In the genomic region with DNA sequence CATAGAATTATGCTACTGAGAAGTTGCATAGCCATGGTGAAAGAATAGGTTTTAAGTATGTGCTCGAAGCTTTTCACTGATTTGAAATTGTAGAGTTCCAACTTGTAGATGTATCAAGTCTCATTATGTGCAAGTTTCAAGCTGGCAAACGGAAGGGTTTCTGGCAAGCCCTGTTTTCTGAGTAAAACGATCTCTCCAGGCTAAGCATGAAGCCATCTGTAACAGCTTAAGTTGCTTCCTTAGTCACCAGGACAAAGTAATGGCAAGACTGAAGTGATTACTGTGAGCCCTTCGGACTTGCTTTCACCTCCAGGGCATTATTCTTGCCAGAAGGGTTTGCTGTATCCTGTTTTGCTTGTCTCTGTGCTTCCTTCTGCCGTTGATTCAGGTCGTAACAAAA, we compare ENCODE assay signal across 14 mouse cellular contexts.
DNase-seq lines count a peak whose midpoint lies in the region; ATAC-seq lines count a peak whose summit lies in the region.
"Had no signal": no experiment of that assay in that cellular context is flagged by ENCODE, and none has a peak within 500 bp of the region (broad histone marks: within the 10 kb centered on the region; RNA-seq: fewer than 3 reads in every experiment).

No protein-coding gene starts in this region.

- no peak overlapping the region for H3K4me2 ChIP-seq in kidney, embryonic 14.5 days (replicated peaks; ENCODE audit: low read depth, low read length)
- H3K4me2 ChIP-seq in embryonic facial prominence, embryonic 15.5 days (replicated peaks), result 0 out of 2 replicates have a peak overlapping the region, but pooled peaks have one; percentile 10
- H3K4me2 ChIP-seq: hindbrain, embryonic 13.5 days; lung, embryonic 15.5 days; stomach, embryonic 15.5 days had no signal

- H3K4me1 ChIP-seq in kidney, embryonic 14.5 days (ENCODE audit: control insufficient read depth, insufficient read depth, low read length), result 0 out of 2 replicates have a peak, but pooled peaks cover 5% of the 10 kb centered on the region
- peaks cover 9% of the 10 kb centered on the region; the same call in 1 of the 2 replicates for H3K4me1 ChIP-seq in embryonic facial prominence, embryonic 15.5 days
- peaks cover 27% of the 10 kb centered on the region for H3K4me1 ChIP-seq in limb, embryonic 10.5 days
- H3K4me1 ChIP-seq: hindbrain, embryonic 13.5 days; lung, embryonic 15.5 days; midbrain, embryonic 10.5 days; stomach, embryonic 15.5 days had no signal

- no peak overlapping the region for H3K27ac ChIP-seq in kidney, embryonic 14.5 days (ENCODE audit: low read depth, low read length)
- H3K27ac ChIP-seq in embryonic facial prominence, embryonic 15.5 days (replicated peaks), result 0 out of 2 replicates have a peak overlapping the region, but pooled peaks have one; percentile 56
- H3K27ac ChIP-seq in limb, embryonic 10.5 days, result peak overlapping the region; percentile 77
- H3K27ac ChIP-seq: hindbrain, embryonic 13.5 days; lung, embryonic 15.5 days; midbrain, embryonic 10.5 days; stomach, embryonic 15.5 days had no signal

- DNase-seq in kidney, postnatal 36 days, result no peak
- peak; percentile 18 for DNase-seq in brain, embryonic 18.5 days (ENCODE audit: low read depth, low spot score)
- DNase-seq in limb, embryonic 10.5 days (ENCODE audit: low spot score), result no peak
- no peak for DNase-seq in urinary bladder, adult 18-20 months (ENCODE audit: low spot score in 2 of 2)
- no peak for DNase-seq in layer of hippocampus, postnatal 36 days
- DNase-seq in heart, adult 9 months (ENCODE audit: low spot score in 2 of 2), result no peak
- DNase-seq: kidney, postnatal 25 days had no signal

- H3K9me3 ChIP-seq in kidney, embryonic 14.5 days (ENCODE audit: control insufficient read depth, low read length), result no peaks in the 10 kb centered on the region
- H3K9me3 ChIP-seq in embryonic facial prominence, embryonic 15.5 days (replicated peaks), result no peaks in the 10 kb centered on the region
- H3K9me3 ChIP-seq in limb, embryonic 10.5 days (replicated peaks), result no peaks in the 10 kb centered on the region
- H3K9me3 ChIP-seq: hindbrain, embryonic 13.5 days; lung, embryonic 15.5 days; midbrain, embryonic 10.5 days; stomach, embryonic 15.5 days had no signal

- ATAC-seq in kidney, embryonic 14.5 days (ENCODE audit: low FRiP score, low TSS enrichment), result peak; percentile 79; the same call in 1 of the 2 replicates
- peak; percentile 65; the same call in 1 of the 2 replicates for ATAC-seq in embryonic facial prominence, embryonic 15.5 days (ENCODE audit: insufficient number of reproducible peaks, low FRiP score, low TSS enrichment, low read depth)

- no peak overlapping the region for H3K4me3 ChIP-seq in kidney, embryonic 14.5 days (ENCODE audit: low read length)
- H3K4me3 ChIP-seq in embryonic facial prominence, embryonic 15.5 days (replicated peaks), result no peak overlapping the region
- no peak overlapping the region for H3K4me3 ChIP-seq in limb, embryonic 10.5 days
- H3K4me3 ChIP-seq: hindbrain, embryonic 13.5 days; lung, embryonic 15.5 days; midbrain, embryonic 10.5 days; stomach, embryonic 15.5 days had no signal

- no peaks in the 10 kb centered on the region for H3K27me3 ChIP-seq in kidney, embryonic 14.5 days (ENCODE audit: control insufficient read depth, insufficient read depth, low read length)
- no peaks in the 10 kb centered on the region for H3K27me3 ChIP-seq in embryonic facial prominence, embryonic 15.5 days
- H3K27me3 ChIP-seq in limb, embryonic 10.5 days (ENCODE audit: low read depth, poor library complexity, severe bottlenecking), result no peaks in the 10 kb centered on the region
- H3K27me3 ChIP-seq: CH12.LX; hindbrain, embryonic 13.5 days; lung, embryonic 15.5 days; stomach, embryonic 15.5 days had no signal

- H3K9ac ChIP-seq in kidney, embryonic 14.5 days (ENCODE audit: low read depth, low read length), result no peak overlapping the region
- H3K9ac ChIP-seq in embryonic facial prominence, embryonic 15.5 days, result no peak overlapping the region
- H3K9ac ChIP-seq: hindbrain, embryonic 13.5 days; lung, embryonic 15.5 days; stomach, embryonic 15.5 days had no signal

- no peaks in the 10 kb centered on the region for H3K36me3 ChIP-seq in kidney, embryonic 14.5 days (ENCODE audit: control insufficient read depth, insufficient read depth, low read length)
- no peaks in the 10 kb centered on the region for H3K36me3 ChIP-seq in embryonic facial prominence, embryonic 15.5 days
- no peaks in the 10 kb centered on the region for H3K36me3 ChIP-seq in limb, embryonic 10.5 days
- H3K36me3 ChIP-seq: hindbrain, embryonic 13.5 days; lung, embryonic 15.5 days; midbrain, embryonic 10.5 days; stomach, embryonic 15.5 days had no signal

- 18% methylated on average over 6 of the region's 6 CpGs for WGBS in kidney, embryonic 14.5 days
- 11% methylated on average over 6 of the region's 6 CpGs for WGBS in embryonic facial prominence, embryonic 15.5 days
- 30% methylated on average over 6 of the region's 6 CpGs for WGBS in limb, embryonic 10.5 days
